Mouse (Mus musculus): ENCODE measurements at regions not wholly inside any gene's neighbourhood (a gene's known extent, or its start where the extent isn't known, plus 50 kb on each side); places are given as distances from the start of the nearest gene placed in this dataset.

- no peak overlapping the region for H3K9ac ChIP-seq (ENCODE audit: low read depth, low read length, severe bottlenecking)
- WGBS = 52% methylated on average over 3 of the region's 3 CpGs
- TF ChIP-seq POLR2A (IDR thresholded peaks at IDR 0.05; ENCODE audit: borderline replicate concordance, extremely low read depth, insufficient read depth, insufficient read length) = no peak
These were observed 386.3 kb upstream of the Kazn start for GRCm38 (mm10) chr4:142625456-142625855.

GRCm38 (mm10) chr4:142622151-142622861 is 383.1 kb upstream of the Kazn start:
- TF ChIP-seq POLR2A (IDR thresholded peaks at IDR 0.05; ENCODE audit: borderline replicate concordance, extremely low read depth, insufficient read depth, insufficient read length) = no peak
- ATAC-seq (ENCODE audit: low FRiP score, low read depth) (no peak), DNase-seq (ENCODE audit: low spot score) (no peak)
- Histone ChIP-seq H3K4me2 (replicated peaks; ENCODE audit: low read depth, low read length, severe bottlenecking) (no peak overlapping the region), H3K9me3 (ENCODE audit: control insufficient read depth, low read length) (no peaks in the 10 kb centered on the region), H3K27ac (replicated peaks; ENCODE audit: low read depth, low read length) (no peak overlapping the region), H3K4me1 (ENCODE audit: control insufficient read depth, insufficient read depth, low read length) (peaks cover 12% of the 10 kb centered on the region), H3K4me3 (replicated peaks; ENCODE audit: low read length) (no peak overlapping the region), H3K36me3 (ENCODE audit: control insufficient read depth, insufficient read depth, low read length) (no peaks in the 10 kb centered on the region), H3K27me3 (ENCODE audit: control insufficient read depth, insufficient read depth, low read length) (no peaks in the 10 kb centered on the region), H3K9ac (ENCODE audit: low read depth, low read length, severe bottlenecking) (no peak overlapping the region)
- 24% methylated on average over 17 of the region's 17 CpGs for WGBS

More at GRCm38 (mm10) chr4:142625456-142625855, 386.3 kb upstream of the Kazn start:
- H3K4me2 ChIP-seq (replicated peaks; ENCODE audit: low read depth, low read length, severe bottlenecking) = no peak overlapping the region
- DNase-seq (ENCODE audit: low spot score) (no peak), ATAC-seq (ENCODE audit: low FRiP score, low read depth) (no peak)
- no peaks in the 10 kb centered on the region for H3K36me3 ChIP-seq (ENCODE audit: control insufficient read depth, insufficient read depth, low read length)
- H3K27ac ChIP-seq (replicated peaks; ENCODE audit: low read depth, low read length) = no peak overlapping the region
- no peaks in the 10 kb centered on the region for H3K27me3 ChIP-seq (ENCODE audit: control insufficient read depth, insufficient read depth, low read length)
- no peak overlapping the region for H3K4me3 ChIP-seq (replicated peaks; ENCODE audit: low read length)
- no peaks in the 10 kb centered on the region for H3K9me3 ChIP-seq (ENCODE audit: control insufficient read depth, low read length)
- H3K4me1 ChIP-seq (ENCODE audit: control insufficient read depth, insufficient read depth, low read length) = peaks cover 8% of the 10 kb centered on the region

GRCm38 (mm10) chr4:142619396-142619795 is 380.2 kb upstream of the Kazn start:
- H3K4me2 ChIP-seq (replicated peaks; ENCODE audit: low read depth, low read length, severe bottlenecking) = no peak overlapping the region
- H3K4me1 ChIP-seq (ENCODE audit: control insufficient read depth, insufficient read depth, low read length) = peaks cover 12% of the 10 kb centered on the region
- DNase-seq (ENCODE audit: low spot score) (no peak), ATAC-seq (ENCODE audit: low FRiP score, low read depth) (no peak)
- no peaks in the 10 kb centered on the region for H3K9me3 ChIP-seq (ENCODE audit: control insufficient read depth, low read length)
- no peak overlapping the region for H3K27ac ChIP-seq (replicated peaks; ENCODE audit: low read depth, low read length)
- no peak overlapping the region for H3K4me3 ChIP-seq (replicated peaks; ENCODE audit: low read length)
- no peaks in the 10 kb centered on the region for H3K27me3 ChIP-seq (ENCODE audit: control insufficient read depth, insufficient read depth, low read length)
- 83% methylated on average over 8 of the region's 8 CpGs for WGBS
- no peak for TF ChIP-seq POLR2A (IDR thresholded peaks at IDR 0.05; ENCODE audit: borderline replicate concordance, extremely low read depth, insufficient read depth, insufficient read length)
- H3K36me3 ChIP-seq (ENCODE audit: control insufficient read depth, insufficient read depth, low read length) = no peaks in the 10 kb centered on the region
- H3K9ac ChIP-seq (ENCODE audit: low read depth, low read length, severe bottlenecking) = no peak overlapping the region

- ATAC-seq (ENCODE audit: low FRiP score, low read depth) (no peak), DNase-seq (ENCODE audit: low spot score) (no peak)
- Histone ChIP-seq H3K9ac (ENCODE audit: low read depth, low read length, severe bottlenecking) (no peak overlapping the region), H3K4me1 (ENCODE audit: control insufficient read depth, insufficient read depth, low read length) (peaks cover 12% of the 10 kb centered on the region), H3K9me3 (ENCODE audit: control insufficient read depth, low read length) (no peaks in the 10 kb centered on the region), H3K4me3 (replicated peaks; ENCODE audit: low read length) (no peak overlapping the region), H3K36me3 (ENCODE audit: control insufficient read depth, insufficient read depth, low read length) (no peaks in the 10 kb centered on the region), H3K27me3 (ENCODE audit: control insufficient read depth, insufficient read depth, low read length) (no peaks in the 10 kb centered on the region), H3K4me2 (replicated peaks; ENCODE audit: low read depth, low read length, severe bottlenecking) (no peak overlapping the region), H3K27ac (replicated peaks; ENCODE audit: low read depth, low read length) (no peak overlapping the region)
- WGBS = 40% methylated on average over 4 of the region's 4 CpGs
- TF ChIP-seq POLR2A (IDR thresholded peaks at IDR 0.05; ENCODE audit: borderline replicate concordance, extremely low read depth, insufficient read depth, insufficient read length) = no peak
These were observed 379.6 kb upstream of the Kazn start for GRCm38 (mm10) chr4:142618770-142619169.

GRCm38 (mm10) chr4:142617676-142618075 is 378.5 kb upstream of the Kazn start:
- no peak for ATAC-seq (ENCODE audit: low FRiP score, low read depth)
- no peak for DNase-seq (ENCODE audit: low spot score)
- Histone ChIP-seq H3K4me2 (replicated peaks; ENCODE audit: low read depth, low read length, severe bottlenecking) (no peak overlapping the region), H3K4me3 (replicated peaks; ENCODE audit: low read length) (no peak overlapping the region), H3K4me1 (ENCODE audit: control insufficient read depth, insufficient read depth, low read length) (peaks cover 10% of the 10 kb centered on the region), H3K27ac (replicated peaks; ENCODE audit: low read depth, low read length) (no peak overlapping the region), H3K36me3 (ENCODE audit: control insufficient read depth, insufficient read depth, low read length) (no peaks in the 10 kb centered on the region), H3K27me3 (ENCODE audit: control insufficient read depth, insufficient read depth, low read length) (no peaks in the 10 kb centered on the region), H3K9me3 (ENCODE audit: control insufficient read depth, low read length) (no peaks in the 10 kb centered on the region), H3K9ac (ENCODE audit: low read depth, low read length, severe bottlenecking) (no peak overlapping the region)
- no peak for TF ChIP-seq POLR2A (IDR thresholded peaks at IDR 0.05; ENCODE audit: borderline replicate concordance, extremely low read depth, insufficient read depth, insufficient read length)
- 62% methylated on average over 5 of the region's 5 CpGs for WGBS
